Mouse (Mus musculus) kidney, adult 2 months (tissue): Measurements from ENCODE around the gene Apbb1ip.

Experiments
- CTCF ChIP-seq: fragments of 200-500 bp; conservative IDR thresholded peaks from 2 replicates; pipeline ENCODE4 v1.5.1; 2011; ENCODE audit warnings: low read depth, mild to moderate bottlenecking, control low read depth, low read length, moderate library complexity, mixed read lengths; ENCODE audit not compliant: insufficient read depth, insufficient read length
- POLR2A ChIP-seq: fragments of 200-500 bp; IDR thresholded peaks from one replicate; pipeline ENCODE4 v1.6.1; 2011; ENCODE audit warnings: low read depth, low read length, control low read depth

- TF ChIP-seq CTCF (no peak), POLR2A (no peak)
These were observed 15.7 kb downstream of the Apbb1ip start for GRCm38 (mm10) chr2:22789576-22789975.
